18 mouse cellular contexts compared by ENCODE assay signal in the genomic region with DNA sequence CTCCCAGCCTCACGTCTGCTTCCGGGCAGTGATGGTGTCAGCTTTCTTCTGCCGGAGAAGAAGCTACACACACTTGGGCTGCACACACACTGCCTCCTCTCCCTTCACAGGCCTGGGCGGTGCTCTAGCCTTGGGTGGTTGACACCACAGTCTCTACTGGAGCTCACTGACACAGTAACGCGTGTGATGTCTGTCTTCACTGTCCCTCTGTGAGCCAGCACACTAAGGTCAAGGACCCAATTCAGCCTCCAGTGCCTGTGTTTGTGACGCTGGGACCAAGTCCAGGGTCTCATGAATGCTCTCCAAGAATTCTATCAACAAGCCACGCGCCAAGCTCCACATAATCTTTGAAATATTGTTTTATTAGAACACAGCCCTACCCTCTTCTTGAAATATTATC.
"Had no signal": no experiment of that assay in that cellular context is flagged by ENCODE, and none has a peak within 500 bp of the region (broad histone marks: within the 10 kb centered on the region; RNA-seq: fewer than 3 reads in every experiment).

No protein-coding gene starts in this region.

- H3K36me3 ChIP-seq: limb, embryonic 12.5 days; liver, embryonic 13.5 days had no signal

- DNase-seq: kidney, adult 9 months; kidney, postnatal 25 days; layer of hippocampus, adult 9-11 months; layer of hippocampus, postnatal 36 days; left cerebral cortex, postnatal 4 days; liver, embryonic 13.5 days; lung, adult 2 months; lung, postnatal 14 days; lung, postnatal 4 days; midbrain, embryonic 14.5 days; thymus, adult 2 months; thymus, postnatal 14 days; thymus, postnatal 4 days had no signal

- H3K27ac ChIP-seq: layer of hippocampus, adult 2 months; limb, embryonic 12.5 days; limb, embryonic 15.5 days; liver, embryonic 13.5 days; stomach, postnatal 0 days had no signal

- H3K4me3 ChIP-seq: layer of hippocampus, adult 2 months; limb, embryonic 12.5 days; limb, embryonic 15.5 days; liver, embryonic 13.5 days had no signal

- H3K27me3 ChIP-seq: limb, embryonic 12.5 days; limb, embryonic 15.5 days; liver, embryonic 13.5 days had no signal

- H3K4me2 ChIP-seq: limb, embryonic 12.5 days; limb, embryonic 15.5 days; liver, embryonic 13.5 days; midbrain, embryonic 11.5 days had no signal

- H3K9me3 ChIP-seq: limb, embryonic 12.5 days; limb, embryonic 15.5 days; liver, embryonic 13.5 days had no signal

- H3K4me1 ChIP-seq: limb, embryonic 12.5 days; limb, embryonic 15.5 days had no signal

- H3K9ac ChIP-seq: limb, embryonic 12.5 days; limb, embryonic 15.5 days; liver, embryonic 13.5 days had no signal
